Mouse (Mus musculus) B cell, adult 2 months (primary cell): Measurements from ENCODE around the gene Cacna1i.
A peak's percentile ranks its signal among the peaks of the same experiment; 100 is the strongest.

ENCODE experiments used
- DNase-seq, 2 experiments: peaks; one replicate each; pipeline ENCODE4 v3.0.0; 2022

Gene Cacna1i

GRCm38 (mm10) chr15:80286851-80287415, at the start of gene Cacna1i:
Gene Cacna1i (plus strand): TSS chr15:80287238.
- peak in 1 of 2 experiments; percentile 30 for DNase-seq

DNA sequence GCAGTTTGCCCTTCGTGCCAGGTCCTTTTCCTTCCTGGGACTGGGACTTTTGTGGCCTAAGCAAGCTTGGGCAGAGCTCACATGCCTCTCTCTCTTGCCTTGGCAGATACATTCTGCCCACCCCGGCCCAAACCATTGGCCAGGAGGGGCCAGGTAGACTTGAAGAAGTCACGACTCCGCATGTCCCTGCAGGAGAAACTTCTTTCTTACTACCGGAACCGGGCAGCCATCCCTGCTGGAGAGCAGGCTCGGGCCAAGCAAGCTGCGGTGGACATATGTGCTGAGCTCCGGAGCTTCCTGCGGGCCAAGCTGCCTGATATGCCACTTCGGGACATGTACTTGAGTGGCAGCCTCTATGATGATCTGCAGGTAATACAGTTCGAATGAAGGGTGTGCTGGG, 38.9 kb upstream of the Cacna1i start:
- DNase-seq, result no peak

DNA sequence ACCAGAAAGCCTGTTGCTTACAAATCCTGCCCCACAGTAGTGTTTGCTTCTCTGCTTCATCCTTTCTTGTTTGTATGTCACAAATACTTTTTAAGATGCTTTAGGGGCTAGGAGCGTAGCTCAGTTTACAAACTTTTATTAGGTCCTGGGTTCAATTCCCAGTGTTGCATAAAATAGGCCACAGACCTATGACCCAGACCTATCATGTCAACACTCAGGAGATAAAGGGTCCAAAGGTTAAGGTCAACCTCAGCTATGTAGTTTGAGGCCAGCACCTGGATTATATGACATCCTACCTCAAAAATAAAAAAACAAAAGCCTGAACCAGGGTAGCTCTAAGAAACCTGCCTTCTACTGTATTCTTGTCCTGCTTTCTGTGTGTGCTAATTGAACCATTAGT, 38.4 kb upstream of the Cacna1i start:
- no peak for DNase-seq

DNA sequence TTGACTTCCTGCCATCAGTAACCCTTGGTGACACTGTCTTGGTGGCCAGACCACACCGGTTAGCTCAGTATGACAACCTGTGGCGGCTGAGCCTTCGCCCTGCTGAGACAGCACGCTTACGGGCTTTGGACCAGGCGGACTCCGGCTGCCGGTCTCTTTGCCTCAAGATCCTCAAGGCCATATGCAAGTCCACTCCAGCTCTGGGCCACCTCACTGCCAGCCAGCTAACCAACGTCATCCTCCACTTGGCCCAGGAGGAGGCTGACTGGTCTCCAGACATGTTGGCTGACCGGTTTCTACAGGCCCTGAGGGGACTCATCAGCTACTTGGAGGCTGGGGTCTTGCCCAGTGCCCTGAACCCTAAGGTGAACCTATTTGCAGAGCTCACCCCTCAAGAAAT, 37.4 kb upstream of the Cacna1i start:
- no peak for DNase-seq

- DNase-seq, result no peak
Observed at GRCm38 (mm10) chr15:80250586-80250985, 36.5 kb upstream of the Cacna1i start.

GRCm38 (mm10) chr15:80253530-80253929, 33.5 kb upstream of the Cacna1i start:
- no peak for DNase-seq

GRCm38 (mm10) chr15:80254207-80254606, 32.8 kb upstream of the Cacna1i start:
- DNase-seq, result no peak

- DNase-seq, result peak; percentile 96
Observed at GRCm38 (mm10) chr15:80254847-80255645, 32.0 kb upstream of the Cacna1i start, which contains the start of gene Atf4. Gene Atf4 (plus strand): TSS chr15:80255184.

DNA sequence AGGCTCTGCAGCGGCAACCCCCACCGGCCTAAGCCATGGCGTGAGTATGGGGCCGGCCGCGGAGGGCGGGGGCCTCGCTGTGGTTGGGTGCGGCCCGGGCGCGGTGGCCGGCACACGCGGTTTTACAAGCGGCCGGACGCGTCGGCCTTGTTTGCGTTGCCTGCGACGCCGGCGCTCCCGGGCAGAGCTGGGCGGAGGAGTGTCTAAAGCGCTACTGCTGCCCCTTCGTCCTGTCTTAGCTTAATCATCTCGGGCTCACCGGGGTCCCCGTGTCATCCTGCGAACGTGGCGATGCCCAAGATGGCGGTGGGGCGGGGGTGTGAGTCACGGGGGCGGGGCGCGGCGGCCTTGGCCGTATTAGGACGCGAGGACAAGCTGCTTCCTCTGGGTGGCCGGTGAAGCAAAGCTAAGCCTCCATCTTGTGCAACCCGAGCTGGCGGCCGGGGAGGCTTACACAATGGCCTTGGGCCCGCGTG, 31.4 kb upstream of the Cacna1i start:
- DNase-seq, result peak; percentile 87 to 88

GRCm38 (mm10) chr15:80256242-80256641, 30.8 kb upstream of the Cacna1i start:
- DNase-seq, result no peak

GRCm38 (mm10) chr15:80256656-80257601, 30.1 kb upstream of the Cacna1i start:
- DNase-seq, result peak; percentile 40

DNA sequence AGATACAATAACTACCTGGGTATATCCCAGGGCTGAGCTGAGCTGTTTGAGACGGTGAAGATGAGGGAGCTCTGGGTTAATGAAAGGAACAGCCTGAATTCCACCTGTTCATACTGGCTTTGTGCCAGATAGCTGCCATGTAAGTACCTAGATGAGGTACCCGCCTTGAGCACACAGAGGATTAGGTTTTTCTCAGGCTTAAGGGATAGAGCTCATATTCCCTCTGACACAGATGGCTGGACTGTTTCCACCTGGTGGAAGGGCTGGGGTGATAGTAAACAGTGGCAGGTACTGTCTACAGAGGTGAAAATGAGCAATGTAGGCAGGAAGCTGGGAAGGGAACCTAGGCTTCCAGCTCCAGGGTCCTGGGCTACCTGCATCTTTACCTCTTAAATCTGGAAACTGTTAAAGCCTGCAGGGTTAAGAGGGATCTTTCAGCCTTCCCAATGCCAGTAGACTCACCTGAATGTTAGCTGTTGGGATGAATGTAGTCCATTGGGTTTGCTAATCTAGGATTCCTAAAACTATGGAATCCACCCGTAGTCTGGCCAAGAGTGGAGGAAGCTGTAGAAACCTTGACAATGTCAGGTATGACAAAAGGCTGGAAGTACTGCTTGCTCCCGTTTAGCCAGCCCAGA, 29.3 kb upstream of the Cacna1i start:
- peak; percentile 39 to 43 for DNase-seq

DNA sequence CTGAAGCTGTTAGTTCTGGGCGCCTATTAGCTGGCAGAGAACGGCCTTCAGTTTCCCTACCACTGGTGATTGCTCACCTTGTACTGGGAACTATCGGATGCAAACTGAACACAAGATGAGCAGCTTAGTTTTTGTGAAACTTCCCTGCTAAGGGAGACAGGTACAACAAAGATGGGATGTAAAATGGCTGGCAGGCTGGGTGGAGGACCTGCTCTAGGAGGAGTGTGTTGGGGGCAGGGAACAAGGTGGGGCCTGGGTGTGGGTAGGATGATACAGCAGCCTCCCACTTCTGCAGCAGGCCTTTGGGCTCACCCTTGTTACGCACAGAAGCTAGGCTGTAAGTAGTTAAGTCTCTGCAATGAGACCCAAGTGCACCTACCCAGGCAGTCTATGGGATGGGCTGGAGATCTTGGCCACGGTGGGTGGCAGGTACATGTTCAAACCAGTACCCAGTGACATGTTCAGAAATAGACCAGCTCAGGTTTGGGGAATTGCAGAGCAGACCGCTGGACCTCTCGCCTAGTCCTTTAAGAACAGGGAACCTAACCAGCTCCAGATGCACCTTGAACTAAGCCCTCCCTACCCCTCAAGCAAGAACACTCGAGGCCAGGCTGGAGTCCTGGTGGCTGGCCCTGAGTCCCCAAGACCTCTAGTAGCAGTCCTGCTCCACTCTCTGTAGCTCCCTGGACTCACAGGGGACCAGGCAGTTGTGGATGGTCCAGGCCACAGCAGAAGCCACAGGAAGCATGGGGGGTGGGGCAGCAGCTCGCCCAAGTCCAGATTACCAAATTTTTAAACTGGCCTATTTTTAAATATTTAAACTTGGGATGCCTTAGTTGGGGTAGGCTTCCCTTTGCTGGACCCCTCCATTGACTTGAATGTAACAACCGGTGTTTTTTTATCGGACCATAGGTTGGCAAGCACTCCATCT, 28.5 kb upstream of the Cacna1i start:
- DNase-seq, result peak; percentile 31 to 37

DNA sequence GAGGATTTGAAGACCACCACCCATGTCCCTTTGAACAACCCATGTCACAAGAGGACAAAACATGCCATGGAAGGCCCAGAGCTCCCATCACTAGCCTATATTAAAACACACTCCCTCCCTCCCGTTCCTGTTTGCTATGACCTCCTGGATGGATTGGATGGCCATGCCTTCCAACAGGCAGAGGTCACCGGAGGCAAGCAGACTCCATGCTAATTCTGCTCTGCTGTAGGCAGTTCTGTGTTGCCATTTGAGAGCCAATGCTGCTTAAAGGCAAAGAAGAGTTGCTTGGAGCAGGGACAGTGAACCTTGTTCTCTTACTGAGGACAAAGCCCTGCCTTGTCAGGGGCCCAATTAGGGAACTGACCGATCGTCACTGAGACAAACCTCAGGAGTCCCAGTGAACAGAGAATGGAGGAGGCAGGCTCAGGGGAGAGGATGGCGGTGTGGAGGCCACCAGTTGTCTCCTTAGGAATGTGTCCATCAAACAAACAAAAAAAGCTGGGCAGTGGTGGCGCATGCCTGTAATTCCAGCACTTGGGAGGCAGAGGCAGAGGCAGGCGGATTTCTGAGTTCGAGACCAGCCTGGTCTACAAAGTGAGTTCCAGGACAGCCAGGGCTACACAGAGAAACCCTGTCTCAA, 27.5 kb upstream of the Cacna1i start:
- DNase-seq, result no peak

DNA sequence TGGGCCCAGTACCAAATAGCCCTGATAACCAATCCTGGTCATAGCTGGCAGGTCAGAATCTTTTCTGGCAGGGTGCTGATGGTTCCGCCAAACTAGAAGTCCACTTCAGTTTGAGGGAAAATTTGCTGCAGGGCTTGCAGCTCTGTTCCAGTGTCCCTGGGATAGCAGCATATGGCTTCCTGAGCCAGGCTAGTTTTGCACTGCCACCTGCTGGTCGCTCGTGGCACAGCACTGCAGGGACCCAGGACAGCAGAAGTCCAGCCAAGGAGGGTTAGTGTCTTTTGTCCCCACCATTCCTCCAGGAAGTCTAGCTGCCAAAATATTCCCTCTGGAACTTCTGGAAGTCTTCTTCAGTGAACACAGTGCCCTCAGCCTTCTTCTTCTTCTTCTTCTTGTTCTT, 26.4 kb upstream of the Cacna1i start:
- DNase-seq, result peak; percentile 85 to 86

DNA sequence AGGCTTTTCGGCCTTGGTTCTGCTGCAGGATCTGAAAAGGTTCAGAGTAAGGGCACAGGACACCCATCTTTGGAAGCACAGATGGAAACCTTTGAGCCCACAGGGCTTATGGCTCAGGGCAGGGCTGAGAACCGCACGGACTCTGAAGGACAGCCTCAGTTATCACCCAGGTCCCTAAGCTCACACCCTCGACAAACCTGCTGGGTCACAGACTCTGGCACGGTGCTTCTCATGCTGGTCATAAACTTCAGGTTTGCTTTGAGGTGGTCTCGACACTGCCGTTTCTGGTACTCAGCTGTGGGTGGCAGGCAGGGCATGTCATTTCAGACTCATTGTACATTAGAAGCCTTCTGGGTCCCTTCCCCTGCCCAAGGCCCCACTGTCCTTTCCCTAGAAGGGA, 25.9 kb upstream of the Cacna1i start:
- no peak for DNase-seq

DNA sequence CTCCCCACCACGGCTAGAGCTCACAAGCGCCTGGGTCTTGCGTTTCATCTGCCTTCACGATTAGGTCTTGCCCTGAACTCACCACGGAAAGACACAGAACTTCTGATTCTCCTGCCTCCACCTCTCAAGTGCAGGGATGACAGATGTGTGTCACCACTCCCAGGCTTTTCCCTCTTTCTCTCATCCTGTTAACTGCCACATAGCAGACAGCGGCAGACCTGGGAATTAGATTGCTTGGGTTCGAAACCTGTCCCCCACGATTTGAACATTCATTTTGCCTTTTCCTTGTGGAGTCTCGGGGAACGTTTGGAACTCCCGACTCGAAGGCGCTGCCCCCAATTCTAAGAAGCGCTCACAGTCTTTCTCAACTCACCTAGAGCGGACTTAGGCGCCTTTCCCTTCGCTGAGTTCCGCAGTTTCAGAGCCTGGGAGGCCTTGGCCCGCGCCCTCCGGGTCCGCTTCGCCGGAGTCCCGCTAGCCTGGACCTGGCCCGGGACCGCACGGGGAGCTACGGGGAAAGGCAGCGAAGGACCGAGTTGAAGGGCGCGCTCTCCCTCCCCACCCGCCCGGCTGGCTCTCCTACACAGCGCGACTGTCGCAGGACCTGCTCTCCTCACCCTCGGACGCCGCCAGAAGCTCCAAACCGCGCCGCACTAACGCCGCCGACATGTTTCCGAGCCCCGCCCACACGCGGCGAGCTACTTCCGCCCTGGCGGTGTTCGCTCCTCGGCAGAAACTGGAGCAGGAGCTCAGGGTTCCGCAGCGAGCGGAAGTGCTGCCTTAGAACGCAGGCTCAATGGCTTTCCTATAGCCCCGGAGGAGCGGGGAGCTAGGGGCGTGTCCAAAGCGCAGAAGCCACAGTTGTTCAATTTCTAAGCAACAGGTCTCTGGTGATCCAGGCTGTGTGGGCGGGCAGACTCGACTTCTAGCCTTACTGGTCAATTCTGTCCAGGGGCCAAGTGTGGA, 23.1 kb upstream of the Cacna1i start, which contains the start of gene Rps19bp1:
TSS of gene Rps19bp1 (minus strand) at position 706 of the 966 bp plus-strand sequence.
- DNase-seq, result peak; percentile 92

GRCm38 (mm10) chr15:80266281-80266680, 20.8 kb upstream of the Cacna1i start:
- peak; percentile 80 to 81 for DNase-seq

- no peak for DNase-seq
Observed at GRCm38 (mm10) chr15:80271858-80272396, 15.1 kb upstream of the Cacna1i start.
